Mouse (Mus musculus): ENCODE measurements around the gene Olfr715b. TPM values are rescaled to one million over a fixed set of nuclear protein-coding genes. Genes with fewer than 3 reads are reported as not detected.
"Not testable (repeated sequence)": the region's sequence is repeated elsewhere in the genome, so short reads cannot be mapped to it uniquely, and the experiment has no call there.

Olfr715b gene
- polyA plus RNA-seq (2015; fragmentation: Nextera tagmentation; extraction: Ambion mirVana), result not detected in 2 replicates

GRCm38 (mm10) chr7:107110269-107110668 is at the start of gene Olfr715b:
Olfr715b (minus strand) TSS chr7:107110369.
- H3K36me3 ChIP-seq; ATAC-seq (ENCODE audit: insufficient number of reproducible peaks, low FRiP score, low TSS enrichment, low read depth); H3K9me3 ChIP-seq (replicated peaks); H3K9ac ChIP-seq; H3K4me1 ChIP-seq; H3K4me3 ChIP-seq (replicated peaks); H3K27me3 ChIP-seq; H3K4me2 ChIP-seq (replicated peaks); H3K27ac ChIP-seq (replicated peaks): not testable (repeated sequence)
- WGBS, result 83% methylated on average over 2 of the region's 2 CpGs

GRCm38 (mm10) chr7:107138027-107138426 is 27.9 kb upstream of the Olfr715b start, which contains the start of gene Olfr716:
Olfr716 (plus strand) TSS chr7:107138327.
- H3K9me3 ChIP-seq (replicated peaks); H3K27me3 ChIP-seq; H3K36me3 ChIP-seq; H3K4me2 ChIP-seq (replicated peaks); H3K9ac ChIP-seq; H3K4me3 ChIP-seq (replicated peaks); H3K4me1 ChIP-seq; ATAC-seq (ENCODE audit: insufficient number of reproducible peaks, low FRiP score, low TSS enrichment, low read depth); H3K27ac ChIP-seq (replicated peaks): not testable (repeated sequence)
- WGBS, result 63% methylated on average over 2 of the region's 2 CpGs

- ATAC-seq (ENCODE audit: insufficient number of reproducible peaks, low FRiP score, low TSS enrichment, low read depth); H3K27me3 ChIP-seq: not testable (repeated sequence)
These were observed 20.8 kb upstream of the Olfr715b start, which contains the start of gene Olfr715 for GRCm38 (mm10) chr7:107130983-107131382. Olfr715 (minus strand) TSS chr7:107131083.

GRCm38 (mm10) chr7:107092920-107093319 is 17.2 kb downstream of the Olfr715b start, which contains the start of gene Olfr17:
Olfr17 (plus strand) TSS chr7:107093220.
- Histone ChIP-seq H3K27ac (replicated peaks) (no peak within 1 kb of the TSS), H3K9ac (no peak within 1 kb of the TSS), H3K4me2 (replicated peaks) (no peak within 1 kb of the TSS), H3K4me3 (replicated peaks) (no peak within 1 kb of the TSS), H3K36me3 (no peaks in the 10 kb centered on the region), H3K9me3 (replicated peaks) (no peaks in the 10 kb centered on the region), H3K27me3 (no peaks in the 10 kb centered on the region), H3K4me1 (no peaks in the 10 kb centered on the region)
- 44% methylated on average over 1 of the region's 1 CpGs for WGBS
- no peak for ATAC-seq (ENCODE audit: insufficient number of reproducible peaks, low FRiP score, low TSS enrichment, low read depth)

More at GRCm38 (mm10) chr7:107130983-107131382, 20.8 kb upstream of the Olfr715b start, which contains the start of gene Olfr715:
- H3K4me3 ChIP-seq (replicated peaks); H3K9me3 ChIP-seq (replicated peaks); H3K9ac ChIP-seq; H3K4me2 ChIP-seq (replicated peaks); H3K36me3 ChIP-seq; H3K4me1 ChIP-seq; H3K27ac ChIP-seq (replicated peaks): not testable (repeated sequence)
- WGBS, result 67% methylated on average over 2 of the region's 3 CpGs

- no peak for ATAC-seq (ENCODE audit: insufficient number of reproducible peaks, low FRiP score, low TSS enrichment, low read depth)
- Histone ChIP-seq H3K9me3 (replicated peaks) (no peaks in the 10 kb centered on the region), H3K4me2 (replicated peaks) (no peak within 1 kb of the TSS), H3K27ac (replicated peaks) (no peak within 1 kb of the TSS), H3K27me3 (no peaks in the 10 kb centered on the region), H3K4me3 (replicated peaks) (no peak within 1 kb of the TSS), H3K4me1 (no peaks in the 10 kb centered on the region), H3K9ac (no peak within 1 kb of the TSS), H3K36me3 (no peaks in the 10 kb centered on the region)
- WGBS, result 88% methylated on average over 2 of the region's 2 CpGs
These were observed 39.5 kb downstream of the Olfr715b start, which contains the start of gene Olfr714 for GRCm38 (mm10) chr7:107070681-107071080. Olfr714 (plus strand) TSS chr7:107070981.

Other genes with a start within 250 kb of the Olfr715b start
- not detected in 2 replicates for gene Olfr704, start 247.2 kb downstream of the Olfr715b start, polyA plus RNA-seq (2015; fragmentation: Nextera tagmentation; extraction: Ambion mirVana)
- not detected in 2 replicates for gene Olfr705, start 233.5 kb downstream of the Olfr715b start, polyA plus RNA-seq (2015; fragmentation: Nextera tagmentation; extraction: Ambion mirVana)
- 0.05 TPM in 1 of 2 replicates, not detected in the other for gene Olfr706, start 222.2 kb downstream of the Olfr715b start, polyA plus RNA-seq (2015; fragmentation: Nextera tagmentation; extraction: Ambion mirVana)
- gene Olfr707, start 209.1 kb downstream of the Olfr715b start, polyA plus RNA-seq (2015; fragmentation: Nextera tagmentation; extraction: Ambion mirVana), result 0.16 TPM in 1 of 2 replicates, not detected in the other
- 0.12 TPM in 1 of 2 replicates, not detected in the other for gene Olfr1532-ps1, start 202.4 kb downstream of the Olfr715b start, polyA plus RNA-seq (2015; fragmentation: Nextera tagmentation; extraction: Ambion mirVana)
- 0.05 TPM in 1 of 2 replicates, not detected in the other for gene Olfr709-ps1, start 178.2 kb downstream of the Olfr715b start, polyA plus RNA-seq (2015; fragmentation: Nextera tagmentation; extraction: Ambion mirVana)
- gene Olfr710, start 162.1 kb downstream of the Olfr715b start, polyA plus RNA-seq (2015; fragmentation: Nextera tagmentation; extraction: Ambion mirVana), result not detected in 2 replicates
- gene Olfr6, start 146.4 kb downstream of the Olfr715b start, polyA plus RNA-seq (2015; fragmentation: Nextera tagmentation; extraction: Ambion mirVana), result 0.11 TPM in 1 of 2 replicates, not detected in the other
- not detected in 2 replicates for gene Olfr711, start 134.9 kb downstream of the Olfr715b start, polyA plus RNA-seq (2015; fragmentation: Nextera tagmentation; extraction: Ambion mirVana)
- gene Olfr2, start 104.3 kb downstream of the Olfr715b start, polyA plus RNA-seq (2015; fragmentation: Nextera tagmentation; extraction: Ambion mirVana), result not detected in 2 replicates
- 0.16 TPM in 1 of 2 replicates, not detected in the other for gene Olfr713, start 79.2 kb downstream of the Olfr715b start, polyA plus RNA-seq (2015; fragmentation: Nextera tagmentation; extraction: Ambion mirVana)
- not detected in 2 replicates for gene Olfr714, start 39.4 kb downstream of the Olfr715b start, polyA plus RNA-seq (2015; fragmentation: Nextera tagmentation; extraction: Ambion mirVana)
- 0.08 and 0.12 TPM in 2 replicates for gene Olfr17, start 17.1 kb downstream of the Olfr715b start, polyA plus RNA-seq (2015; fragmentation: Nextera tagmentation; extraction: Ambion mirVana)
- gene Olfr715, start 20.7 kb upstream of the Olfr715b start, polyA plus RNA-seq (2015; fragmentation: Nextera tagmentation; extraction: Ambion mirVana), result not detected in 2 replicates
- gene Olfr716, start 28.0 kb upstream of the Olfr715b start, polyA plus RNA-seq (2015; fragmentation: Nextera tagmentation; extraction: Ambion mirVana), result 0.05 TPM in 1 of 2 replicates, not detected in the other
- not detected in 2 replicates for gene Nlrp14, start 56.6 kb upstream of the Olfr715b start, polyA plus RNA-seq (2015; fragmentation: Nextera tagmentation; extraction: Ambion mirVana)
- gene Rbmxl2, start 99.1 kb upstream of the Olfr715b start, polyA plus RNA-seq (2015; fragmentation: Nextera tagmentation; extraction: Ambion mirVana), result not detected in 2 replicates

All from embryonic facial prominence, embryonic 15.5 days (tissue).